Mouse (Mus musculus) cortical plate, adult 2 months (tissue): Measurements from ENCODE around the gene Srp54c.
"Not testable (repeated sequence)": the region's sequence is repeated elsewhere in the genome, so short reads cannot be mapped to it uniquely, and the experiment has no call there.

ENCODE experiments used
- CTCF ChIP-seq: fragments of 200-500 bp; IDR thresholded peaks from 2 replicates; pipeline ENCODE4 v1.5.1; 2011; ENCODE audit warnings: mild to moderate bottlenecking, control low read depth, low read length; ENCODE audit not compliant: insufficient read depth; ENCODE audit errors: extremely low read depth
- POLR2A ChIP-seq: fragments of 200-500 bp; IDR thresholded peaks from 2 replicates; pipeline ENCODE4 v1.6.1; 2011; ENCODE audit warnings: mild to moderate bottlenecking, low read length, control low read depth; ENCODE audit not compliant: insufficient read depth; ENCODE audit errors: extremely low read depth

DNA sequence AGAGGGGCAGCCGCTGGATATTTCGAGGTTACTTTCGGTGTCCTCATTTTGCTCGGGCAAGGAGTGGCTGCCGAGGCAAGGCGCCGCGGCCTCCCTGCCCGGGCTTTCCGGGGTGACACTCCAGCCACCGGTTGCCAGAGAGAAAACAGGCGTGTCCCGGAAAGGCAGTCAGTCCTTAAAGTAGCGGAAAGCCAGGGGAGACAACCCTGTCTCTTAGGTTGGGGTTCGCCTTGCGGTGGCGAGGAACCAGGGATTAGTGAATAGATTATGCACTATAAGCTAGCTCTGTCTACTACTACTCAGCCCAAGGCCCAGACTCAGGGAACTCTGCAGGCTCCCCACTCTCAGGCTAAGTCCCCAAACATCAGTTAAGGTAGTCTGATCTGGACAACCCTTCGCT lies 30.2 kb upstream of the Srp54c start:
- not testable (repeated sequence) for TF ChIP-seq CTCF, POLR2A
